Mouse (Mus musculus): ENCODE results near the gene Gm20388. TPM values are rescaled to one million over a fixed set of nuclear protein-coding genes. Genes with fewer than 3 reads are reported as not detected.
"Not testable (repeated sequence)": the region's sequence is repeated elsewhere in the genome, so short reads cannot be mapped to it uniquely, and the experiment has no call there.

Gm20388 gene
- total RNA-seq, 1 experiment from 2014 or later: 3.6 TPM

GRCm38 (mm10) chr8:121315569-121315968, 1404.9 kb downstream of the Gm20388 start:
- no peak for DNase-seq

- no peak for DNase-seq
Observed at GRCm38 (mm10) chr8:121316009-121316408, 1405.4 kb downstream of the Gm20388 start.

GRCm38 (mm10) chr8:121318756-121319155, 1408.1 kb downstream of the Gm20388 start:
- not testable (repeated sequence) for DNase-seq

- DNase-seq: no peak
Observed at GRCm38 (mm10) chr8:121319491-121319890, 1408.8 kb downstream of the Gm20388 start.

GRCm38 (mm10) chr8:121326164-121326910, 1415.7 kb downstream of the Gm20388 start:
- DNase-seq: no peak

- peak; percentile 37 for DNase-seq
Observed at GRCm38 (mm10) chr8:121332436-121332835, 1421.8 kb downstream of the Gm20388 start.

GRCm38 (mm10) chr8:121334495-121335424, 1424.1 kb downstream of the Gm20388 start:
- DNase-seq: peak; percentile 22

- DNase-seq: no peak
Observed at GRCm38 (mm10) chr8:121335684-121336083, 1425.0 kb downstream of the Gm20388 start.

GRCm38 (mm10) chr8:121342931-121343330, 1432.3 kb downstream of the Gm20388 start:
- no peak for DNase-seq

GRCm38 (mm10) chr8:121344486-121344885, 1433.8 kb downstream of the Gm20388 start:
- no peak for DNase-seq

GRCm38 (mm10) chr8:121346175-121346574, 1435.5 kb downstream of the Gm20388 start:
- DNase-seq: no peak

- DNase-seq: peak; percentile 23
Observed at GRCm38 (mm10) chr8:121346862-121347261, 1436.2 kb downstream of the Gm20388 start.

- DNase-seq: no peak
Observed at GRCm38 (mm10) chr8:121348998-121349397, 1438.4 kb downstream of the Gm20388 start.

- no peak for DNase-seq
Observed at GRCm38 (mm10) chr8:121350803-121351202, 1440.2 kb downstream of the Gm20388 start.

GRCm38 (mm10) chr8:121354844-121355243, 1444.2 kb downstream of the Gm20388 start:
- no peak for DNase-seq

- no peak for DNase-seq
Observed at GRCm38 (mm10) chr8:121357451-121357850, 1446.8 kb downstream of the Gm20388 start.

GRCm38 (mm10) chr8:121358609-121359008, 1448.0 kb downstream of the Gm20388 start:
- DNase-seq: no peak

GRCm38 (mm10) chr8:121359131-121359981, 1448.7 kb downstream of the Gm20388 start:
- no peak for DNase-seq

- peak; percentile 62 for DNase-seq
Observed at GRCm38 (mm10) chr8:121360001-121360400, 1449.4 kb downstream of the Gm20388 start.

- DNase-seq: no peak
Observed at GRCm38 (mm10) chr8:121361166-121361565, 1450.5 kb downstream of the Gm20388 start.

GRCm38 (mm10) chr8:121364646-121365045, 1454.0 kb downstream of the Gm20388 start:
- DNase-seq: no peak

GRCm38 (mm10) chr8:121365150-121365549, 1454.5 kb downstream of the Gm20388 start:
- no peak for DNase-seq
